In the genomic region with DNA sequence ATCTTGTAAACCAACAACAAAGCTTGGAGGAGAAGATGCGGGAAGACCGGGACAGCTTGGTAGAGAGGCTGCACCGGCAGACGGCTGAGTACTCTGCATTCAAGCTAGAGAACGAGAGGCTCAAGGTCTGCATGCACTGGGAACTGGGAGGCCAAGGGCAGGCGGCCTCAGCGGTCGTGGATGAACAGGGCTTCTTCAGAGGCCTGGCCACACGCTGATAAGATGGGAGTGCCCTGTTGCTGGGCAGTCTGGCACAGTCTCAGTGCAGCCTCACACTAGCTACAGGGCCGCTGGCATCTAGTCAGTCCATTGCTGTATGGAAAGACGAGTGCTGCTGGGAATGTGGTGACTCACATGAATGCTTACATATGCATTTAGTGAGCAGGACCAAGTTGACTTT, we compare ENCODE assay signal across 16 mouse cellular contexts. TPM values are rescaled to one million over a fixed set of nuclear protein-coding genes. Genes with fewer than 3 reads are reported as not detected.
DNase-seq lines count a peak whose midpoint lies in the region; ATAC-seq and TF ChIP-seq lines count a peak whose summit lies in the region.
"Had no signal": no experiment of that assay in that cellular context is flagged by ENCODE, and none has a peak within 500 bp of the region (broad histone marks: within the 10 kb centered on the region; RNA-seq: fewer than 3 reads in every experiment).

No protein-coding gene starts in this region.

- H3K4me3 ChIP-seq in liver, postnatal 0 days (ENCODE audit: low read depth, low read length): no peak overlapping the region
- H3K4me3 ChIP-seq: embryonic facial prominence, embryonic 13.5 days; forebrain, embryonic 15.5 days; limb, embryonic 13.5 days; midbrain, embryonic 10.5 days had no signal

- no peak for TF ChIP-seq EP300 in liver, postnatal 0 days (IDR thresholded peaks at IDR 0.05; ENCODE audit: low read depth)

- peak; percentile 52 for DNase-seq in MN1 (ENCODE audit: low spot score)
- DNase-seq in adrenal gland, adult 2 months: peak; percentile 76
- DNase-seq in liver, postnatal 0 days: peak; percentile 63
- no peak for DNase-seq in layer of hippocampus, postnatal 25 days (ENCODE audit: extremely low spot score in 1 of 2, low spot score in 1 of 2)
- no peak for DNase-seq in kidney, postnatal 25 days
- DNase-seq in gastrocnemius, postnatal 14 days: no peak
- DNase-seq: cerebellum, adult 11 months; kidney, postnatal 4 days; lung, postnatal 10 days; thymus, postnatal 14 days had no signal

- 0 out of 2 replicates have a peak, but pooled peaks cover 3% of the 10 kb centered on the region for H3K4me1 ChIP-seq in liver, postnatal 0 days (ENCODE audit: insufficient read depth)
- H3K4me1 ChIP-seq: embryonic facial prominence, embryonic 13.5 days; forebrain, embryonic 15.5 days; limb, embryonic 13.5 days; midbrain, embryonic 10.5 days had no signal

- intact Hi-C loops in gastrocnemius, postnatal 14 days (cut with DNase I; ENCODE audit: low total_unique reads): no loop called here

- no peak for TF ChIP-seq CTCF in liver, postnatal 0 days (IDR thresholded peaks at IDR 0.05; ENCODE audit: low read depth)

- WGBS in liver, postnatal 0 days (ENCODE audit: insufficient replicate concordance): 82% methylated on average over 11 of the region's 11 CpGs

- no peaks in the 10 kb centered on the region for H3K27me3 ChIP-seq in liver, postnatal 0 days (ENCODE audit: insufficient read depth, low read length)
- H3K27me3 ChIP-seq: embryonic facial prominence, embryonic 13.5 days; forebrain, embryonic 15.5 days; limb, embryonic 13.5 days had no signal

- peaks cover 71% of the 10 kb centered on the region for H3K36me3 ChIP-seq in liver, postnatal 0 days (replicated peaks; ENCODE audit: insufficient read depth, low read length)

- ATAC-seq in erythroblast, adult 5-6 weeks (replicated peaks; ENCODE audit: low FRiP score, poor library complexity, severe bottlenecking): peak; percentile 96
- ATAC-seq in liver, postnatal 0 days: peak; percentile 94
- ATAC-seq: forebrain, embryonic 15.5 days; intestine, embryonic 16.5 days had no signal

- peak overlapping the region; percentile 45; the same call in 1 of the 2 replicates for H3K27ac ChIP-seq in liver, postnatal 0 days (ENCODE audit: low read depth)
- H3K27ac ChIP-seq: embryonic facial prominence, embryonic 13.5 days; forebrain, embryonic 15.5 days; limb, embryonic 13.5 days; midbrain, embryonic 10.5 days had no signal

- H3K9ac ChIP-seq in liver, postnatal 0 days (replicated peaks): no peak overlapping the region; the same call in 1 of the 2 replicates
- H3K9ac ChIP-seq: embryonic facial prominence, embryonic 13.5 days; forebrain, embryonic 15.5 days; limb, embryonic 13.5 days had no signal

- H3K4me2 ChIP-seq in liver, postnatal 0 days (ENCODE audit: low read depth, low read length): peak overlapping the region; percentile 26; the same call in 1 of the 2 replicates
- H3K4me2 ChIP-seq: embryonic facial prominence, embryonic 13.5 days; forebrain, embryonic 15.5 days; limb, embryonic 13.5 days had no signal

- no peaks in the 10 kb centered on the region for H3K9me3 ChIP-seq in liver, postnatal 0 days (ENCODE audit: low read length)
- H3K9me3 ChIP-seq: embryonic facial prominence, embryonic 13.5 days; forebrain, embryonic 15.5 days; limb, embryonic 13.5 days; midbrain, embryonic 10.5 days had no signal

RNA-seq across cellular contexts. Expression of gene Gle1, which starts 17.6 kb away (rescaled TPM):
- 10 to 100 TPM; 33.0 to 33.5 TPM for total RNA-seq in adrenal gland, adult 2 months (2021)
- polyA plus RNA-seq in adrenal gland, adult 2 months (2012; rRNA removed): 9.5 and 12.2 TPM in 2 replicates
- total RNA-seq in erythroblast, adult 5-6 weeks (2015; ENCODE audit: low replicate concordance): 3.5 and 12.1 TPM in 2 replicates
- 16.0 and 23.0 TPM in 2 replicates for total RNA-seq in erythroblast, adult 5-6 weeks (2017; ENCODE audit: low replicate concordance)
- 13.4 and 14.7 TPM in 2 replicates for polyA plus RNA-seq in liver, postnatal 0 days (2015; fragmentation: Nextera tagmentation; extraction: Ambion mirVana)
- total RNA-seq in layer of hippocampus, postnatal 25 days (2021): 10 to 100 TPM; 37.9 to 39.3 TPM
- 10 to 100 TPM; 17.5 to 20.2 TPM for total RNA-seq in gastrocnemius, postnatal 14 days (2021)

RNA-seq across cellular contexts. Expression of gene Odf2, which starts 28.6 kb away (rescaled TPM):
- 10 to 100 TPM; 32.8 to 35.7 TPM for total RNA-seq in adrenal gland, adult 2 months (2021)
- polyA plus RNA-seq in adrenal gland, adult 2 months (2012; rRNA removed): 27.8 and 29.6 TPM in 2 replicates
- total RNA-seq in erythroblast, adult 5-6 weeks (2015; ENCODE audit: low replicate concordance): 25.2 and 25.9 TPM in 2 replicates
- total RNA-seq in erythroblast, adult 5-6 weeks (2017; ENCODE audit: low replicate concordance): 51.4 and 68.7 TPM in 2 replicates
- 19.0 and 22.1 TPM in 2 replicates for polyA plus RNA-seq in liver, postnatal 0 days (2015; fragmentation: Nextera tagmentation; extraction: Ambion mirVana)
- 100 to 1,000 TPM in 1 of 2 experiments, 10 to 100 TPM in 1; 78.2 to 115 TPM for total RNA-seq in layer of hippocampus, postnatal 25 days (2021)
- total RNA-seq in gastrocnemius, postnatal 14 days (2021): 10 to 100 TPM; 15.1 to 16.1 TPM

RNA-seq across cellular contexts. Expression of gene Sptan1, which starts 47.7 kb away (rescaled TPM):
- 100 to 1,000 TPM; 192 to 206 TPM for total RNA-seq in adrenal gland, adult 2 months (2021)
- polyA plus RNA-seq in adrenal gland, adult 2 months (2012; rRNA removed): 70.2 and 77.0 TPM in 2 replicates
- total RNA-seq in erythroblast, adult 5-6 weeks (2015; ENCODE audit: low replicate concordance): 16.5 TPM in 2 replicates
- total RNA-seq in erythroblast, adult 5-6 weeks (2017; ENCODE audit: low replicate concordance): 18.1 and 21.6 TPM in 2 replicates
- polyA plus RNA-seq in liver, postnatal 0 days (2015; fragmentation: Nextera tagmentation; extraction: Ambion mirVana): 14.9 and 17.2 TPM in 2 replicates
- 100 to 1,000 TPM; 838 to 951 TPM for total RNA-seq in layer of hippocampus, postnatal 25 days (2021)
- total RNA-seq in gastrocnemius, postnatal 14 days (2021): 10 to 100 TPM; 90.6 to 96.0 TPM

RNA-seq across cellular contexts. Expression of gene Cercam, which starts 48.7 kb away (rescaled TPM):
- 10 to 100 TPM in 1 of 2 experiments, 1 to 10 TPM in 1; 5.3 to 19.1 TPM for total RNA-seq in adrenal gland, adult 2 months (2021)
- 25.3 and 26.6 TPM in 2 replicates for polyA plus RNA-seq in adrenal gland, adult 2 months (2012; rRNA removed)
- 16.9 and 19.4 TPM in 2 replicates for total RNA-seq in erythroblast, adult 5-6 weeks (2015; ENCODE audit: low replicate concordance)
- total RNA-seq in erythroblast, adult 5-6 weeks (2017; ENCODE audit: low replicate concordance): 18.8 and 20.8 TPM in 2 replicates
- polyA plus RNA-seq in liver, postnatal 0 days (2015; fragmentation: Nextera tagmentation; extraction: Ambion mirVana): 9.0 and 10.0 TPM in 2 replicates
- total RNA-seq in layer of hippocampus, postnatal 25 days (2021): 1 to 10 TPM; 6.7 to 9.6 TPM
- 10 to 100 TPM; 17.7 TPM for total RNA-seq in gastrocnemius, postnatal 14 days (2021)

Comparison
In these comparisons a context has a peak if more than half of its experiments do, and no peak if none do; other contexts are left out.
1. DNase-seq: peak in MN1 (single experiment), adrenal gland, adult 2 months (single experiment) and liver, postnatal 0 days (single experiment); none in layer of hippocampus, postnatal 25 days (0 of 2), kidney, postnatal 25 days (0 of 2) and gastrocnemius, postnatal 14 days (single experiment).
2. RNA of gene Sptan1, which starts 47.7 kb away (total RNA-seq): 838 to 951 TPM in layer of hippocampus, postnatal 25 days, 192 to 206 TPM in adrenal gland, adult 2 months and 90.6 to 96.0 TPM in gastrocnemius, postnatal 14 days; 16.5 to 21.6 TPM in erythroblast, adult 5-6 weeks; every median in the first group is over 4 times any median in the second.